Mouse (Mus musculus): ENCODE results near the gene Gins2.

GRCm38 (mm10) chr8:120623608-120624007, 34.5 kb upstream of the Gins2 start:
- TF ChIP-seq CTCF (IDR thresholded peaks at IDR 0.05; ENCODE audit: insufficient read depth, low read depth, low read length) (no peak), POLR2A (IDR thresholded peaks at IDR 0.05; ENCODE audit: insufficient read depth, low read depth, low read length) (no peak)

Measured in olfactory bulb, adult 2 months (tissue).